Mouse (Mus musculus) neutrophil, adult 5-6 weeks (primary cell): ENCODE measurements around the gene Smyd4. TPM values are rescaled to one million over a fixed set of nuclear protein-coding genes. Genes with fewer than 3 reads are reported as not detected.

ENCODE experiments used
- ATAC-seq: fragments of 151-379, 151-347 bp; 2 replicates; pipeline ENCODE4 v1.8.0; 2017; ENCODE audit warnings: mild to moderate bottlenecking, moderate TSS enrichment; ENCODE audit not compliant: insufficient number of reproducible peaks, poor library complexity, low FRiP score, severe bottlenecking; ENCODE audit errors: extremely low read depth
- total RNA-seq: library from RNA; stranded (forward); fragments of 200-1000 nt; gene quantifications from 2 replicates; pipeline ENCODE4 v1.2.3, GENCODE M21; 2017

Gene Smyd4
- total RNA-seq, 1 experiment from 2014 or later: 13.8 TPM

GRCm38 (mm10) chr11:75409679-75410575, 61.7 kb downstream of the Smyd4 start:
- ATAC-seq: peak; percentile 24; the same call in 1 of the 2 replicates

GRCm38 (mm10) chr11:75410591-75410990, 62.4 kb downstream of the Smyd4 start:
- no peak for ATAC-seq

GRCm38 (mm10) chr11:75415096-75415495, 66.9 kb downstream of the Smyd4 start:
- ATAC-seq: peak; percentile 47; the same call in 1 of the 2 replicates

- ATAC-seq: no peak
These were observed 67.8 kb downstream of the Smyd4 start for GRCm38 (mm10) chr11:75415994-75416393.

- no peak for ATAC-seq
These were observed 71.8 kb downstream of the Smyd4 start for GRCm38 (mm10) chr11:75420037-75420436.

- no peak for ATAC-seq
These were observed 72.7 kb downstream of the Smyd4 start for GRCm38 (mm10) chr11:75420810-75421374.

GRCm38 (mm10) chr11:75421375-75422012, 73.3 kb downstream of the Smyd4 start:
- no peak for ATAC-seq

- ATAC-seq: no peak
These were observed 74.0 kb downstream of the Smyd4 start, which contains the start of gene Serpinf1 for GRCm38 (mm10) chr11:75422013-75422792. Serpinf1 (minus strand) TSS chr11:75422701.

GRCm38 (mm10) chr11:75423091-75423490, 74.9 kb downstream of the Smyd4 start:
- ATAC-seq: no peak

GRCm38 (mm10) chr11:75424033-75424432, 75.8 kb downstream of the Smyd4 start:
- ATAC-seq: no peak

- no peak for ATAC-seq
These were observed 76.2 kb downstream of the Smyd4 start for GRCm38 (mm10) chr11:75424459-75424858.

GRCm38 (mm10) chr11:75429019-75429705, 80.9 kb downstream of the Smyd4 start:
- ATAC-seq: peak; percentile 86

GRCm38 (mm10) chr11:75431307-75431706, 83.1 kb downstream of the Smyd4 start:
- ATAC-seq: no peak

GRCm38 (mm10) chr11:75434138-75434537, 85.9 kb downstream of the Smyd4 start:
- ATAC-seq: no peak

- no peak for ATAC-seq
These were observed 90.0 kb downstream of the Smyd4 start for GRCm38 (mm10) chr11:75438194-75438593.

GRCm38 (mm10) chr11:75438804-75439203, 90.6 kb downstream of the Smyd4 start:
- no peak for ATAC-seq

- ATAC-seq: no peak
These were observed 91.1 kb downstream of the Smyd4 start, which contains the start of gene Serpinf2 for GRCm38 (mm10) chr11:75439363-75439762. Serpinf2 (minus strand) TSS chr11:75439591.

GRCm38 (mm10) chr11:75439951-75440350, 91.7 kb downstream of the Smyd4 start:
- no peak for ATAC-seq
